Mouse (Mus musculus): ENCODE measurements around the gene Ccna1. TPM values are rescaled to one million over a fixed set of nuclear protein-coding genes. Genes with fewer than 3 reads are reported as not detected.
A peak's percentile ranks its signal among the peaks of the same experiment; 100 is the strongest.

Ccna1 gene
- total RNA-seq (2021): under 1 TPM in 1 of 2 experiments, not detected in 1; 0.16 TPM
- long read RNA-seq, experiment 1, partial matches to known transcripts: 0 of 1 reads
- long read RNA-seq, experiment 1, other reads (novel, unspliced or antisense): 0 of 1 reads
- long read RNA-seq, experiment 2: 0 reads

DNA sequence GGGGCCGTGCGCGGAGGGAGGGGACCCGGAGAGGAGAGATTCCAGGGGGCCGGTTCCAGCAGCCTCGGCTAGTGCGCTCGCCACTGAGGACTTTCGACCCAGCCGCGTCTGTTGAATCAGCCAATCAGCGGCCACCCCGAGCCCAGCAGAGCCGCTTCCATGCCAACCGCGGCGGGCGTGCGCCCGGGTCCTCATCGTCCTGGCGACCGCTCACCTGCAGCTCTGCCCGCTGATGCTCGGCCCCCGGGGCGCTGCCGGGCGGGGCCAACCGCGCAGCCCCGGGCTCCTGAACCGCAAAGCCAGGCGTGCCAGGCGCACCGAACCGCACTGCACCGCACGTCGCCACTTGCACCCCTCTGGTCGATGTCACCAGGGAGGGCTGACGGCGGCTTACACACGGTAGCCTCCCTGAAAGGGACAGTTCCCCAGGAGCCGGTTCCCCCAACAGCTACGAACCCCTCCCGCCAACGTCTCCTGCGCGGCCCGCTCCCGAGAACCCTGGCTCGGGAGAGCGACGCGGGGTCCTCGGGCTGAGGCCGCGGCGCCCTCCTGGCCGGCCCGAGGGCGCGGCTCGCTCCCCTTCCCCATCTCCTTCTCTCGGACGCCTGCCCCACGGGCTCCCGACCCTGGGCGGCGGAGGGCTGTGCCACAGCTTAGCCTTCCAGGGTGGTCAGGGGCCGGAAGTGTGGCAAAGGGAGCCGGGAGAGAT is at the start of gene Ccna1:
TSS of gene Ccna1 (minus strand) at position 464 of the 709 bp plus-strand sequence.
- DNase-seq: peak; percentile 55

DNA sequence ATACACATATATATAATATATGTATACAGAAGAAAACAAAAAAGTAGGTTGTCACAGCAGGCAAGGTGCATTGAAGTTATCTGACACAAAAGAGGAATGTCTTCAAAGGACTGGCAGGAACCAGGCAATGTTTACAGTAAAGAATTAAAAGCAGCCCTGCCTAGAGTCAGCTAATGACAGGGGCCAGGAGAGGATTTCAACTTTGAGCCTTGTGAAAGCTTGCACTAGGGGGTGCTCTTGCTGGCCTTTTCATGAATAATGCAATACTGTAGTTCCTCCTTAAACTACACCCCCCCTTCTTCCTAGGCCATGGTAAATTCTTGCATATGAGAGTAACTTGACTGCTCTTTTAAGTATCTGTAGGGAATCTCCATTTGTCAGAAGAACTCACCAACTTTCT is 45.8 kb upstream of the Ccna1 start:
- no peak for DNase-seq

DNA sequence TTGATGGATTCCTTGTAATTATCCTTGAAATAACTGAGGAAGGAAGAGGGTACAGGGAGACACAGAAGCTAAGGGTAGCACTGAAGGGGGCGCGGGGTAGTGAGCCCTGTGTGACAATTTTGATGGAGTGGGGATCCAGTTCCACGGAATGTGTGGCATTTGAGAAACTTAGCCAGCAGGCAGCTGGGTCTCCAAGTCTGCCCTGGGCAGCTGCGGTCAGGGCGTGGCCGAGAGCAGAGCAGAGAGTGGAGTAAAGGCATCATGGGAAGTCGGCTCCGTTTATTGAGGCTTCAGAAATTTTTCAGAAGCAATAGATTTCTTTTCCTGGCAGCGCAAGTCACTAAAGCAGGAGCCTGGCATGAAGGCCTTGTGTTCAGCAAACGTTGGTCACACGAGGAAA is 43.7 kb upstream of the Ccna1 start:
- DNase-seq: peak; percentile 47

DNA sequence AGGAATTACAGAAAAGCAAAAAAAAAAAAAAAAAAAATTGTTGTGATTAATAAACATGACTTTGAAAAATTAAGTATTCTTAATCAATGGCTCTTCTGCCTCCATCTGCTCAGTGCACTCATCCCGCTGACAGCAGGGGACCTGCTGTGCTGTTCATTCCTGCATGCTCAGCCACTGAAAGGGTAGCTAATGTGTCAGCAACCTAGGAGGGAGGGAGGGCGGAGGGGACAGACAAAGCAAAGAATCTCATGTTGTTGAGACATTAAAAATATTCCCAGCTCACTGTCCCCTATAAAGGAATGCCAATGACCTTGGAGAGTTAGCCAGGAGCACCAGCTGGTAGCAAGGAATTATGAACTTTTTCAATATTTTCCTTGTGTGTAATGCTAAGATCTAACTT is 42.7 kb upstream of the Ccna1 start:
- DNase-seq: no peak

DNA sequence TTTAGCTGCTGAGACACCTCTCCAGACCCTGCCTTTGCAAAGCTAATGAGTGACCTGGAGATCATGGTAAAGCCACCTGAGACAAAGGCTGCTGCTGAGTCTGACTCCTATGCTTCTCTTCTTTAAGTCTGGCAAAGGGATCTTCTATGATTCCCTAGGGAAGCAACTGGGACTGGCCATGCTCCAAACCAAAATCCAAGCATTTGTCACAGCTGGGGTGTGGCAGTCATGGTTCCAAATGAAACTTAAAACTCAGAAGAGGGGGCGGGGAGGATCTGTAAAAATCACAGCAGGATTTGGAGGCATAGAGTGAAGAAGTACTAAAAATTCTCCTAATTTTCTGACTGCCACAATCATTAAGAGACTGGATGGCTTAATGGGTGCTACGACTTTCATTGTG is 41.9 kb upstream of the Ccna1 start:
- DNase-seq: peak; percentile 40

DNA sequence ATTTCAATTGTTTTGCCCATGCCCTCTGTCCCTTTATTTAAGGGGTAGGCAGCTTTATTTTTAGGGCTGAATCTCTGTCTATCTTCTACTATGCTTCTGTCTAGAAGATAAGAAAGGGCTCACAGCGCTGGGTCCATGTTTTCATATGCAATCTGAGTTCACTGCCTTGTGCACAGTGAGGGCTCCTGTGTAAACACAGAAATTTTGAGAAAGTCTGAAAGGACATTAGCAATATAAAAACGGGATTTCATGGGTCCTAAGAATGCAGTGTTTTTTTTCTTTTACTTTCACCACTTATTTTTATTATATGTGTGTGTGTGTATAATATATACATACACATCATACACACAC is 41.3 kb upstream of the Ccna1 start:
- DNase-seq: no peak

DNA sequence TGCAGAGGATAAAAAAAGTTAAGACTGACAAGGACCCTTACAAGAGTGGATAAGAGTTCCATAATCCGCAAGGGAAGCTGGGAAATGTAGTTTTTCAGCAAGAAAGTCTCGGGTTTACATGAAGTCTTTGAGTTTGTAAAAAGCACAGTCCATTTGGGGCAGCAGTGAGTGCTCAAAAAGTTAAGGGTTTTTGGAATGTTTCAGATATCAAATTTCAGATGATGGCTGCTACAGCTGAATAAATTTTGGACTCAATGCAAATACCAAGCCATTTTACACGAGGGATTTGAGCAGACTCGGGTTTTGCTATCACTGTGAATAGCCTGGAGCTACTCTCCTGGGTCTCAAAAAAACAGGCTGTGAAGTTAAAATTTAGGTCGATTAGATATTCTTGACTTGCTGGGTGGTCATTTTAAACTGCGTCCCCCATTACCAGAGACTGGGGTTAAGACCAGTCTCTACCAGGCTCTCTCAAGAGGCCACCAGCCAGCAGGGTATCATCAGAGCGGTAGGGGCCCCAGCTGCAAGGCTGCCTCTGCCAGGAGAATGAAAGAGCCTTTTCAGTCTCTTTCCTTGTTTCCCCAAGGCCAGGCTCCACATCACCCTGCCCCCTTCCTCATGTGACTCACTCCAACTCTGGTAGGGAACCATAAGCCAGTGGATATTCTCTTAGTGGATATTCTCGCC is 40.8 kb upstream of the Ccna1 start:
- DNase-seq: peak; percentile 44

DNA sequence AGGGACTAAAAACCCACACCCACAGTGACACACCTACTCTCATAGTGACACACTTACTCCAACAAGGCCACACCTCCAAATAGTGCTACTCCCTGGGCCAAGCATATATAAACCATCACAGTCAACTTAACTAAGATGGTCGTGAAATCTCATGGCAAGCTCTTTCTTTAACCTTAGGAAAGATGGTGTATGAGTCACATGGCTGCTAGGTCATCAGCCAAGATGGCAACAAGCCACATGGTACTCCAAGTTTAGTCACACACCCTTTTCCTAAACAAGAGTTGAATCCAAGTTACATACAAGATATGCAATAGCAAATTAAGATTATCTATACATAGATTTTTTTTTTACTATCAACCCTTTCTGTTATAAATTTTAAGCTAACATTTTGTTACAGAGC is 37.9 kb upstream of the Ccna1 start:
- DNase-seq: no peak

DNA sequence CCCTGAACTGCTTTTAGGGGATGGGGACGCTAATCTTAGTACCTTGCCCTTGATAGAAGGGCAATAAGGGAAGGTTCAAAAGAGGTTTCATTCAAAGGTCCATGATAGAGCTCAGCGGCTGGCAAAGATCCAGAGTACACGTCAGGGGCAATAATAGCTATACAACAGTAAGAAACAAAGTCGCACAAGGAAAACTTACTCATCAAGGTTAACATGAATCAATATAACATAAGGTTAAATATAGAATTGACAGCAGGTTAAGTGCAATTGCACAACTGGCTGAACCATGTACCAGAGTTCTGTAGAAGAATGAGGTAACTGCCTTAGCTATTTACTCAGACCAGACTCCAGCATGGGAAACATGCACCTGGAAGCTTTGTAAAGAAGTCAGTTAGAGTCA is 34.0 kb upstream of the Ccna1 start:
- no peak for DNase-seq

DNA sequence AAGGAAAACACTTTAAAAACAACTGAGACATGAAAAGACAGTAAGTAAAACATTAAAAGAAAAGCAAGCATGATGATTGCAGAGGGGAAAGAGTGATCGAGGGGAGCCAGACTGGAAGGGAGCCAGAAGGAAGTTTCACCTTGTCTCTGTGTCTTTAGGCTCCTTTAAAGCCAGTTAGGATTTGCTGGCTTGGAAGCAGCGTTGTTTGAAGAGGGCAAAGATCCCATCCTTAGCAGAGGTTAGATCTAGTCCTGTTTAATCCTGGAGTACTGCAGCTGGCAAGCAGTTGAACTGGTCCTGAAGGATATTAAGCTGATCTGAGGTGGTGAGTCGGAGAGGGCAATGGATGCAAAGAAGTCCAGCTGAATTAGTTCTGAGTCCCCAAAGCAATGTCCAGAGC is 33.5 kb upstream of the Ccna1 start:
- no peak for DNase-seq

DNA sequence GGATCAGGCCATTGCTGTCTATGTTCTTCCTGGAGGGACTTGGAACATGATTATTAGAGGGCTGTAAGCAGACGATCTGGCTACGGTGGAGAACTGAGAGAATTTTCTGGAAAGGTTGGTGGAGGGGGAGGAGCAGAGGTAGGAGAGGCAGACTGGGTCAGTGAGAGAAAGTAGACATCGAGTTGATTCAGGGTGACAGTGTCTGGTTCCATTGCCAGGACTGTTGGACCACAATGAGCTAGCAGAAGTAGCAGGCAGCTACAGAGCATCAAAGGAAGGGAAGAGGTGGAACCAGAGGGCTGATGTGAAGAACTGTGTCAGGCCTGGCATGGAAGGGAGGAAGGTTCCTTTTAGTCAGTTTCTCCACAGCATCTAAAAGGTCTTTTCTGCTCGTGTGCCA is 33.1 kb upstream of the Ccna1 start:
- no peak for DNase-seq

DNA sequence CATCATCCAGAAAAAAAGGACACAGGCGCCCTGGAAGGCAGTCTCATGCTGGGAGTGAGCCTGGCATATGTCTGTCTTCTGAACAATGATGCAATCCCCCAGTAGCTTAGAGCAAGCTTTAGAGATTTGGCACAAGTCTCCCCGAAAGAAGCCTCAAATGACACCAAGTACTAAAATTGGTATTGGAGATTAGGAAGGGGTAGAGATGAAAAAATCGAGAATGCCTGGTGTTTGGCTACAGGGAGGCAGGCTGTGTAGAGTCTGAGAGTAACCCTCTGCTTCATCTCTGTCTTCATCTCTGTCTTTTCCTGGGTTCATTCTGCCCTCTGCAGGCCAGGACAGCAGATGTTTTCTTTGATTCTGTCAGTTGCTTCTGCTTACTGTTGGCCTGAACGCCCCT is 32.1 kb upstream of the Ccna1 start:
- DNase-seq: no peak

DNA sequence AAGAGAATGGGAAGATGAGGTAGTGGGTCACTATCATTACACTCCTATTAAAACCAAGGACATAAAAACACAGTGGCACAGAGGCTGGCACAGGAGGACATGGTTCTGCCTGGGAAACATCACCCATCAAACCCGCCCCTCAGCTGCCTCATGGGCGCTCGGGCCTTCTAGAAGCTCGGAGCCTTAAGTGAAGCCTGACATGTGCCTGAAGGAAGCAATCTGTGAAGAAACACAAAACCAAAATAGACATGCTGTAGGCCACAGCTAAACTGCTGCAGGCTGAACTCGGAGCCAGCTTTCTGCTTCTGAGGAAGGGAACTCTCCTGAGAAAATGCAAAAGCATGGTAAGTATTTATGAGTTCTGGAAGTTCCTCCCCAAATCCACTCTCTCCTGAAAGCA is 31.6 kb upstream of the Ccna1 start:
- DNase-seq: no peak

DNA sequence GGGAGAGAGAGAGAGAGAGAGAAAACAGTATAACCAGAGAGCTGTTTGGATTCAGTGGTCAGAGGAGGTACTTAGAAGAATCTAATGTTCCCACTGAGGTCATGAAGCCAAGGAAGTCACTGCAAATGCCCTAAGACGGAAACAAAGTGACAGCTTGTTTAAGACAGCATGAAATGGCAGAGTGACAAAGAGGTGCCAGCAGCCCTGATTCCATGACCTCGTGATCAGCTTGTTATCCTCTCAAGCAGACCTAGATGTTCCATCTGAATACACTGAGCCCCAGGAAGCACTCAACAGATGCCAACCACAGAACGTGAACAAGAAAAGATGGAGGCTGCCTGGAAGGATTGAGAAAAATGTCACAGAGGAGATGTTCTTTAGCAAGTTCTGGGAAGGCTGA is 30.4 kb upstream of the Ccna1 start:
- no peak for DNase-seq

DNA sequence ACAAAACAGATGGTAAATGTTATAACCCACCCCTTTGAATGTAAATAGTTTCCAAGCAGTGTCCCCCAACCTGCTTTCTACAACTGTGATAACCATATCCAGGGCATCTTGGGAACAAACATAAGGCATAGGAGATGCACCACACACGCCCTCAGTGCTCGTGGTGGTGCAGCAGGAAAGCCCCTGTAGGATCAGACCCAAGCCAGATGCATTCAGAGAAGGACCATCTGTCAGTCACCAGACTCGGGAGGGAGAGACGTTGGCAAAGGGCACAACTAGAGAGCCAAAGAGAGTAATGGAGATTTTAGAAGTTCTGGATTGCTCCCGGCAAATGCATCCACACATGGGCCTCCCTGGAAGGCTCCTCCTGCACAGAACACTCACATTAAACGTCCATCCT is 29.5 kb upstream of the Ccna1 start:
- no peak for DNase-seq

DNA sequence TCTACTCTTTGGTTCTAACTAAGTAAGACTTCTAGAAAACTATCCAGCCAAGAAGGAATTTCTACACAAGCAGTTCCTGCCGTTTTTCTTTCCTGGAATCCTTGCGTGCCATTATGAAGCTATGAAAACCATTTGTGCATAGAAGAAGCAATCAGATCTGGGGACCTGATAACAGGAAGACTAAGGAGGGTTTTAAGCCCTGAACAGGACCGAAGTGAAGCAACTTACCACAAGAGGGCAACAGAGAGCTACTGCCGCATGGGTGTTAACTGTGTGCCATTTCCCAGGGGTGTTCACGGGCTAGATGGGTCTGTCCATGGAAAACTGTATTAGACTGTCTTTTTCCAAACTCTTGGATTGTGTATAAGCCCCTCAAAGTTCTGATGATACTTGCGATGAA is 24.8 kb upstream of the Ccna1 start:
- DNase-seq: peak; percentile 74

DNA sequence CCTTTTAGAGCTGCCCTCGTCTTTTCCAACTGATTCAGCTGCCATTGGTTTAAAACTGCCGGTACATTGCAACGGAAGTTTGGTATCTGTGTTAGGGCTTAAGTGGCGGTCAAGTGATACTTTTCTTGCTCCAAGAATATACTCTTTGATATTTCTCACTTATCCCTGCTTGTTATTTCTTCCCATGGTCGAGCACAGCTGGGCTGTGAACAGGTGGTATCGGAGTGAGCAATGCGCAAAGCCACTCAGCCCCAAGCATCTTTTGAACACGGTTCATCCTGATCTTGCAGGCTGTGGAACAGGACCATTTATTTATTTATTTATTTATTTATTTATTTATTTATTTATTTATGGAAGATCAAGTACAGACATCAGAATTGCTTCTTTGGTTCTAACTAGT is 24.3 kb upstream of the Ccna1 start:
- DNase-seq: no peak

DNA sequence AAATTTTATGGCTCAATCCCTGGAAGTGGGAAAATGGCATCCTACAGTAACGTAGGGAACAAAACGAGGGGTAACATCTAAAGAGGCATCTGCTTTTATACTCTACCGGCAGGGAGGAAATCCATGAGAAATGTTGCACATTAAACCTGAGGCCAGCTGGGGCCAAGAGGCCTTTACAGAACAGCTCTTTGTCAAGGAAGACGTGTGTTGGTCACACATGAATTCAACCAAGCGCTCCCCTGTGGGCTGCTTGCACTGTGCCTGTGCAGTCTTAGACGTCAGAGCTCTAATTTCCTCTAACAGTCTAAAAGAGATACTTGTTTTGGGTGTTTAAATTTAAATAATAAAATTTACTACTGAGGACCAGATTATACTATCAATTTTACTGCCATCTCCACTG is 22.9 kb upstream of the Ccna1 start:
- no peak for DNase-seq

DNA sequence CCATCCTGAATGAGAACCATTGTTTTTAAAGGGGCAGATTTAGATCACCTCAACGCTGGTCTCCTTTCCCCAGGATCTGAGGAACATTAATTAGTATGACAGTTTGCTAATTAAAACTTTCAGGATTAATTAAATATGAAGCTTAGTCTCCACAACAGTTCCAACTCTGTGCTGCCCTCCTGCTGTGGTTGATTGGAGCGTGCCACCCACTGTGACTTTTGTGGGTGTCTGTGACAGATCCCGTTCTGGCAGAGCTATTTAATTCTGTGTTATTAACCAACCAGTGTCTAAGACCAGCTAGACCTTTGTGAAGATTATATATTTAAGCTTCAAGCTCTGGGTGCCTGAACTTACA is 20.0 kb upstream of the Ccna1 start:
- no peak for DNase-seq

DNA sequence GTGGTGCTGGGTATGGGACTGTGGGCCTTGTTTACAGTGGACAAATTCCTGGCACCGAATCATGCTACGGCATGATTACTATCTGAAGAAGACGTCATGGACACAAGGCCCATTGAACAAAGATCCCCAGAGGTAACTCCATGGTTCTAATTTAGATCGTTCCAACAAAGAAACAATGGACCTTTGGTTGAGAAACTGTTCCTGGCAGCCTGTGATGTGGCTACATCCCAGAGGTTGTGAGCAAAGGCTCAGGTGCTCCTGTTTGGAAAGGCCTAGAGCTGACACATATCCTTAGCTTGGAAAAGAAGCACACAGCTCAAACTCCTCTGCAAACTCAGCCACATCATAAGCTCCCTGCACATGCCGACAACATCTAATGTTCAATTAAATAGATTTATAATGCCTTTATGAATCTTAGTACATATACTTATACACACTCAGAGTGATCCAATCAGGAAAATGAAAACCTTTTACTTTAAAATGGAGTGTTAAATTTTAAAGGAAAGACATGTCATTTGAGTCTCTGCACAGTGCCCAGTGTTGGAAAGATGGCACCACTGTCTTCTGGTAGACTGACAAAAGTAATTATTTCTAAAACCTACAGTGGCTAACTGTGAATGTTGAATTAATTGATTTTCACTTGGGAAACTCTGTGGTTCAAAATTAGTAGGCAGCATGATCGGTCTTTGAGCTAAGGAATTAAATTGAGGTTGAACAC is 19.4 kb upstream of the Ccna1 start:
- no peak for DNase-seq

DNA sequence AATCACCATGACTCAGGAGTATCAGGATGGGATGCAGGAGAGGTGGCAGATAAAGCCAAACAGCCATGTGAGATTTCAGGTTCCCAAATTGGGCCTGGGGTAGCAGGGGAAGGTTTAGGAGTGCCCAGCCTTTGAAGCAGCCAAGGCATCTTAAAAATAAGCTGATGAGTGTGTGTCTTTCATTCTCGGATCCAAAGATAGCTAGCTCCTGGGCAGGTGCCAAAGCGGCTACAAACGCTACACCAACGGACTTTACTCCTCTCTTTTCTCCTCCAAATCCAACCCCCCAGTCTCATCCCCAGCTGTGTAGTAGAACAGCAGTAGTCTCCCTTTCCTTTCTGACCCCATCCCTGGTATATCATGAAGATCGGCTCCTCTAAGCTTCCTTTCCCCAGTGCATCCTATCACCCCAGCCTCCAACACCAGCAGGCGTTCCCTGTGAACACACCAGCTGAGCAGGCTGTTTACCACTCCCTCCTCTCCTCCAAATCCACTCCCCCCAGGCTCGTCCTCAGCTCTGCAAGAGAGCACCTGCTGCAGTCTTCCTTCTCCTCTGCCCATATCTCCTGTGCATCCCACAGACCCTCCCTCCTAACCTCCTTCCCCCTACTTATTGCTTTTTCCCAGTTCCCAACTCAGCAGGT is 12.6 kb upstream of the Ccna1 start:
- no peak for DNase-seq

DNA sequence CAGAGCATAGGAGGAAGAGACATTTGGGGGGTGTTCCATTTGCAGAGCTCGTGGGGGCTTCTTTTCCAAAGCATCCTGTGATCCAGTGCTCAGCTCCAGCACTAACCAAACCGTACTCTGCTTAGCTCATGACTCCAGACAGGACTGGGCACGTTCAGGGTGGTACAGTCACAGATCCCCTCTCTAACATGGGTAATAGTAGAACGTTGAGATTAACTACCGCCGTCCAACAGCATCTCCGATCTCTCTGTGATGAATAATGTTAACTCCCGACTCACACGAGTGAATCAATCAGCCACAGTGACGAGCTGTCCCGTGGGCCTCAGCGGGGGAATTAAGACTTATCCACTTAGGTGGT is 11.3 kb upstream of the Ccna1 start:
- DNase-seq: no peak
